Mouse (Mus musculus) ES-E14 (cell line): ENCODE results near the gene Tm4sf1.

ENCODE experiments used
- CHD2 ChIP-seq: IDR thresholded peaks from 2 replicates; pipeline ENCODE4 v1.6.1; 2014; ENCODE audit warnings: mild to moderate bottlenecking, low read depth, low read length, inconsistent platforms
- HCFC1 ChIP-seq: IDR thresholded peaks from 2 replicates; pipeline ENCODE4 v1.6.1; 2012; ENCODE audit warnings: low read length, inconsistent platforms, borderline replicate concordance; ENCODE audit not compliant: insufficient read depth
- MAFK ChIP-seq: IDR thresholded peaks from 2 replicates; pipeline ENCODE4 v1.6.1; 2014; ENCODE audit warnings: mild to moderate bottlenecking, low read depth, low read length, inconsistent platforms; ENCODE audit not compliant: insufficient read depth
- ZC3H11A ChIP-seq: IDR thresholded peaks from 2 replicates; pipeline ENCODE4 v1.6.1; 2012; ENCODE audit warnings: low read depth, mild to moderate bottlenecking, inconsistent platforms, low read length, borderline replicate concordance
- ZNF384 ChIP-seq: IDR thresholded peaks from 2 replicates; pipeline ENCODE4 v1.6.1; 2012; ENCODE audit warnings: low read depth, low read length, inconsistent platforms

DNA sequence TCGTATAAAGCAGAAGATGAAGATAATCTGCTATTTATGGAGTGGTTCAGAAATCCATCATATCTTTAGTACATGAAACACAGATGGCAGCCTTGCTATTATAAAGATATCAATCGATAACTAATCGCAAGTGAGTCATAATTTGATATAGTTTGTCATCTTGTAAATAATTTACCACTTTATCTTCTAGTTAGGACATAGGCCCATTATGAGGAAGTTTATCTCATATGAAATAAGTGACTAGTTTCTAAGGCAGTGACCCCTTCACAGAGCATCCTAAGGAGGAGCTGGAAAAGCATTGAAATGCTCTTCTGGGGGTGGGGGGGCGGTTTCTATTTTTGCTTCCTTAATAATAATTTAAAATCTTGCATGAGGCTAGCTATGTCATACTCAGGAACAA lies 41.2 kb upstream of the Tm4sf1 start:
- TF ChIP-seq ZC3H11A (no peak), ZNF384 (no peak), MAFK (no peak), HCFC1 (no peak), CHD2 (no peak)
